Mouse (Mus musculus): Measurements from ENCODE around the gene C4b.

GRCm38 (mm10) chr17:34680191-34680590 is 63.5 kb downstream of the C4b start:
- TF ChIP-seq MYC (IDR thresholded peaks at IDR 0.05; ENCODE audit: low read depth, low read length) = no peak
- TF ChIP-seq CTCF (conservative IDR thresholded peaks at IDR 0.05 in 1 of 2, IDR thresholded peaks at IDR 0.05 in 1 of 2; ENCODE audit: low read depth in 2 of 2, low read length in 2 of 2) = no peak
- TF ChIP-seq TBP (conservative IDR thresholded peaks at IDR 0.05; ENCODE audit: low read depth, low read length) = no peak
- TF ChIP-seq POLR2A (IDR thresholded peaks at IDR 0.05; ENCODE audit: low read depth, low read length) = no peak
- TF ChIP-seq EP300 (IDR thresholded peaks at IDR 0.05; ENCODE audit: low read length) = no peak
- no peak for TF ChIP-seq UBTF (IDR thresholded peaks at IDR 0.05; ENCODE audit: low read depth, low read length)
- no peak for TF ChIP-seq NELFE (IDR thresholded peaks at IDR 0.05; ENCODE audit: low read depth, low read length)
- no peak for TF ChIP-seq ETS1 (conservative IDR thresholded peaks at IDR 0.05; ENCODE audit: low read depth, low read length)
- TF ChIP-seq ZMIZ1 (IDR thresholded peaks at IDR 0.05; ENCODE audit: low read depth, low read length) = no peak
- no peak for TF ChIP-seq MAX (IDR thresholded peaks at IDR 0.05; ENCODE audit: low read length)

All from CH12.LX (cell line).